Mouse (Mus musculus): ENCODE measurements around the gene Nol12.

DNA sequence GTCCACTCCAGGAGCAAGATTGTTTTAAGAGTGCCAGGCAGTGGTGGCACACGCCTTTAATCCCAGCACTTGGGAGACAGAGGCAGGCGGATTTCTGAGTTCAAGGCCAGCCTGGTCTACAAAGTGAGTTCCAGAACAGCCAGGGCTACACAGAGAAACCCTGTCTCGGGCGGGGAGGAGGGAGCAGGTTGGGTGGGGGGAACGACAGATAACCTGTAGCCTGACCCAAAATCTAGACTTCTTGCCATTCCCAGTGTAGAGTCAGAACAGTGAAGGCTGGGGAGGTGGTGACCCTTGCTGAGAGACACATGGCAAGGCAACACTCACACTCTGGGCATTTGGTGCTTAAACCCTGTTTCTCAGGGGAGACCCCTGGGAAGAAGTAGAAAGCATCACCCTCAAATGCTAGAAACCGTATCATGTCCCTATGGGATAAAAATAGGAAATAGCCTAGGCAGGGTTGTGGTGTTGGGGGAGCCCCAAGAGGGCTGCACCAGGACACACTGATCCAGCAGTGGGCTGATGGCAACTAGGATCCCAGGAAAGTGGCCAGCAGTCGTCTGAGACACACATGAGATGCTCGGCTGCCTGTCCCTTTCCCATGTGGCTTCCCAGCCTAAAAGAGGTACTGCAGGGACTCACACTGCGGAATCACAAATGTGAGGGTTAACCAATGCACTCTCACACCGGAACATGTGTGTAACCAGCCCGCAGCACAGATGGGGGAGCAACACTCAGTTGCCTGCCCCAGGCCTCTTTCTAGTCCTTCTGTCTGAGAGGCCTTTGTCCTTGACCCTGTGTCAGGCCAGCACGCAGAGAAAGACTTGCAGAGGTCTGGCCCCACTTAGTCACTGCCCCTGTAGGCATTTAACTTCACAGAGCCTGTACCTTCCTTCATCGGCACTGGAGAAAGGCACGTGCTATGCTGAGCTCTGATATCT is 54.7 kb downstream of the Nol12 start:
- no peak for TF ChIP-seq CTCF (IDR thresholded peaks at IDR 0.05; ENCODE audit: low read depth, low read length)
- TF ChIP-seq GATA1 (IDR thresholded peaks at IDR 0.05; ENCODE audit: borderline replicate concordance, low read length): no peak

Data from G1E (cell line).